Mouse (Mus musculus) megakaryocyte progenitor cell, adult 5-6 weeks (primary cell): ENCODE measurements around the gene Gm26938. TPM values are rescaled to one million over a fixed set of nuclear protein-coding genes. Genes with fewer than 3 reads are reported as not detected.
A peak's percentile ranks its signal among the peaks of the same experiment; 100 is the strongest.

ENCODE experiments used
- ATAC-seq: replicated peaks from 2 replicates; pipeline ENCODE4 v1.8.0; 2016; ENCODE audit warnings: mild to moderate bottlenecking, moderate TSS enrichment, inconsistent platforms; ENCODE audit not compliant: poor library complexity
- total RNA-seq, 2 experiments: library from RNA; stranded (forward) in 1 of 2; stranded (reverse) in 1 of 2; fragments of 157-497, 149-512 nt in 1 of 2; fragments of 200-1000 nt in 1 of 2; gene quantifications; 2 replicates each; pipeline versions ENCODE4 v1.2.3 to v1.2.4; 2015 to 2017

Gene Gm26938
- total RNA-seq, 2 experiments from 2014 or later, result not detected

GRCm38 (mm10) chr5:139796001-139796620, 30.1 kb downstream of the Gm26938 start:
- no peak for ATAC-seq

GRCm38 (mm10) chr5:139794938-139795337, 31.3 kb downstream of the Gm26938 start:
- peak; percentile 42 for ATAC-seq

GRCm38 (mm10) chr5:139794137-139794536, 32.1 kb downstream of the Gm26938 start:
- ATAC-seq, result no peak

GRCm38 (mm10) chr5:139793338-139794089, 32.7 kb downstream of the Gm26938 start:
- ATAC-seq, result no peak

- no peak for ATAC-seq
Observed at GRCm38 (mm10) chr5:139792966-139793337, 33.3 kb downstream of the Gm26938 start.

GRCm38 (mm10) chr5:139792159-139792775, 33.9 kb downstream of the Gm26938 start:
- no peak for ATAC-seq

GRCm38 (mm10) chr5:139791227-139792158, 34.7 kb downstream of the Gm26938 start, which contains the start of gene Mafk:
TSS of gene Mafk (plus strand) at chr5:139791513.
- ATAC-seq, result peak; percentile 77

GRCm38 (mm10) chr5:139789466-139789865, 36.7 kb downstream of the Gm26938 start:
- ATAC-seq, result peak; percentile 42

GRCm38 (mm10) chr5:139781406-139781805, 44.8 kb downstream of the Gm26938 start:
- no peak for ATAC-seq

- peak; percentile 78 for ATAC-seq
Observed at GRCm38 (mm10) chr5:139776966-139777365, 49.2 kb downstream of the Gm26938 start.

GRCm38 (mm10) chr5:139775216-139775926, 50.8 kb downstream of the Gm26938 start, which contains the start of gene Ints1:
TSS of gene Ints1 (minus strand) at chr5:139775674.
- peak; percentile 92 for ATAC-seq

GRCm38 (mm10) chr5:139768216-139768615, 58.0 kb downstream of the Gm26938 start:
- ATAC-seq, result no peak

GRCm38 (mm10) chr5:139764296-139764695, 61.9 kb downstream of the Gm26938 start:
- ATAC-seq, result peak; percentile 87

GRCm38 (mm10) chr5:139758096-139758495, 68.1 kb downstream of the Gm26938 start:
- ATAC-seq, result no peak

Other genes starting within 250 kb of the Gm26938 start
- 7.0 and 8.0 TPM in 2 replicates for gene Micall2, start 90.1 kb downstream of the Gm26938 start, total RNA-seq (2015)
- gene Micall2, start 90.1 kb downstream of the Gm26938 start, total RNA-seq (2017), result 2.5 and 3.9 TPM in 2 replicates
- gene Ints1, start 50.7 kb downstream of the Gm26938 start, total RNA-seq (2015), result 63.8 and 65.1 TPM in 2 replicates
- gene Ints1, start 50.7 kb downstream of the Gm26938 start, total RNA-seq (2017), result 41.0 and 47.0 TPM in 2 replicates
- gene Mafk, start 34.9 kb downstream of the Gm26938 start, total RNA-seq (2015), result 11.0 and 13.4 TPM in 2 replicates
- 22.7 and 27.0 TPM in 2 replicates for gene Mafk, start 34.9 kb downstream of the Gm26938 start, total RNA-seq (2017)
- 0.10 TPM in 1 of 2 replicates, not detected in the other for gene Tmem184a, start 6.5 kb downstream of the Gm26938 start, total RNA-seq (2015)
- not detected in 2 replicates for gene Tmem184a, start 6.5 kb downstream of the Gm26938 start, total RNA-seq (2017)
- gene Psmg3, start 478 bp upstream of the Gm26938 start, total RNA-seq (2015), result 27.3 and 30.9 TPM in 2 replicates
- 24.6 and 32.5 TPM in 2 replicates for gene Psmg3, start 478 bp upstream of the Gm26938 start, total RNA-seq (2017)
- gene Elfn1, start 81.5 kb upstream of the Gm26938 start, total RNA-seq (2015), result 0.02 TPM in 1 of 2 replicates, not detected in the other
- gene Elfn1, start 81.5 kb upstream of the Gm26938 start, total RNA-seq (2017), result not detected in 2 replicates